Mouse (Mus musculus) limb, embryonic 13.5 days (tissue): ENCODE data around the gene Atp6v0a4. TPM values are rescaled to one million over a fixed set of nuclear protein-coding genes. Genes with fewer than 3 reads are reported as not detected.

Source experiments
- ATAC-seq: fragments of 200-750 bp; cut with Nextera tagmentation; 2 replicates; pipeline ENCODE4 v1.8.0; 2017; ENCODE audit warnings: low read depth, moderate number of reproducible peaks, moderate TSS enrichment; ENCODE audit not compliant: low FRiP score
- H3K27ac ChIP-seq: fragments of 300-500 bp; sonication (generic); 2 replicates; pipeline ENCODE4 v1.5.1; 2015; ENCODE audit warnings: inconsistent platforms, mild to moderate bottlenecking, moderate library complexity
- H3K27me3 ChIP-seq: fragments of 300-500 bp; sonication (generic); 2 replicates; pipeline ENCODE4 v1.6.1; 2015; ENCODE audit warnings: mild to moderate bottlenecking, inconsistent platforms
- H3K36me3 ChIP-seq: fragments of 300-500 bp; sonication (generic); 2 replicates; pipeline ENCODE4 v1.6.1; 2015; ENCODE audit warnings: inconsistent platforms, mild to moderate bottlenecking, moderate library complexity
- H3K4me1 ChIP-seq: fragments of 300-500 bp; sonication (generic); 2 replicates; pipeline ENCODE4 v1.6.1; 2015; ENCODE audit warnings: inconsistent platforms
- H3K4me2 ChIP-seq: fragments of 300-500 bp; sonication (generic); replicated peaks from 2 replicates; pipeline ENCODE4 v1.6.1; 2015; ENCODE audit warnings: inconsistent platforms, mild to moderate bottlenecking, moderate library complexity
- H3K4me3 ChIP-seq: fragments of 300-500 bp; sonication (generic); 2 replicates; pipeline ENCODE4 v1.5.1; 2015; ENCODE audit warnings: moderate library complexity, mild to moderate bottlenecking, inconsistent platforms
- H3K9ac ChIP-seq: fragments of 300-500 bp; sonication (generic); 2 replicates; pipeline ENCODE4 v1.6.1; 2015; ENCODE audit warnings: mild to moderate bottlenecking, inconsistent platforms
- H3K9me3 ChIP-seq: fragments of 300-500 bp; sonication (generic); 2 replicates; pipeline ENCODE4 v1.6.1; 2016; ENCODE audit warnings: inconsistent platforms
- WGBS: fragments of 180-500 bp; shearing (Covaris S2); methylation state at CpG from one replicate; pipeline ENCODE4 v1.1.7; 2015; 5-methylcytosine and 5-hydroxymethylcytosine counted together
- polyA plus RNA-seq: library from polyadenylated mRNA; unstranded; fragments of >200 nt; fragmentation: Nextera tagmentation; extraction: Ambion mirVana; gene quantifications from 2 replicates; pipeline ENCODE4 v1.2.1, GENCODE M21; 2015

Atp6v0a4 gene
- polyA plus RNA-seq, 1 experiment from 2014 or later, result 0.78 TPM

DNA sequence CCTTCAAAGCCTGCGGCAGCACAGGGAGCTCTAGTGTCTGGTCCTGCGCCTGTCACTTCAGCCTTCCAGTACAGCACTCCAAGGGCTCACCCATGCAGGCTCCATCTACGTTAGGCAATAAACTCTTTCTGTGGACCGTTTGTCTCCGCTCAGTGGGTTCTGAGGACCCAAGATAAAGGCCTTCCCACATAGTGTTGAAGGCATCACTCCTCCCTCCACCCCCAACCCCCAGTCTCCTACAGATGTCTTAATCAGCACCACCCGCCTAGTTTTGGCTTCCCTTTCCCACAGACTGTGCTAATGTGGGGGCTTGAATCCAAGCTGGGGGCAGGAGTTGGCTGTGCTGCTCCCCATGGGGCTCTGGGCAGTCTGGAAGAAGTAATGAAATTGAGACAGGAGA lies 20.6 kb downstream of the Atp6v0a4 start:
- Histone ChIP-seq H3K27ac (no peak overlapping the region; the same call in 1 of the 2 replicates), H3K4me2 (no peak overlapping the region), H3K36me3 (no peaks in the 10 kb centered on the region), H3K9ac (no peak overlapping the region), H3K4me1 (peaks cover 7% of the 10 kb centered on the region), H3K4me3 (no peak overlapping the region), H3K9me3 (no peaks in the 10 kb centered on the region; the same call in 1 of the 2 replicates), H3K27me3 (no peaks in the 10 kb centered on the region)
- WGBS, result 37% methylated on average over 6 of the region's 6 CpGs
- ATAC-seq, result no peak; the same call in 1 of the 2 replicates

DNA sequence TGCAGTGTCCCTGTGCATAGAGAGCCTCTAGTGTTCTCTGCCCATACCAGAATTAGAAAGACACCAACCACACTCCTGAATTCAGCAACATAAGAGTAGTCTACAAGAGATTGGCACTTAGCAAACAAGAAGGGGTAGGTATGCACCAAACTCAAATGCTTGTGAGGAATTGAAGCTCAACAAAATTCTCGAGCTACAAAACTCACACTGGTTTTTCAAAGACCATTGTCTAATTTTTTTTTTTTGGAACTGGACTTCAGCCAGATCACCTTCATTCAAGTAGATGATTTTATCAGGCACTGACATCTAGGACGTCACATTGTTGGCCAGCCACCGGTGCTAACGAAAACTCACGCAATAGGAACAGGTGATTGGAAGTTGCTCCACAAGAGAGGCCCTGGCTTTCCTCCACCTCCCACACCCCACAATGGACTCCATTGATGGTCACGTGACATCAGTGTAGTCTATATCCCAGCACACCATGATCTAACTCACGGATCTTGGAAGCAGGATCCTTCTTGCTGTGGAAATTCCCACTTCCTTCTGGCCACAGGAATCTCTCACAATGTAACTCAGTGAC lies 22.1 kb downstream of the Atp6v0a4 start:
- WGBS, result 86% methylated on average over 7 of the region's 7 CpGs

DNA sequence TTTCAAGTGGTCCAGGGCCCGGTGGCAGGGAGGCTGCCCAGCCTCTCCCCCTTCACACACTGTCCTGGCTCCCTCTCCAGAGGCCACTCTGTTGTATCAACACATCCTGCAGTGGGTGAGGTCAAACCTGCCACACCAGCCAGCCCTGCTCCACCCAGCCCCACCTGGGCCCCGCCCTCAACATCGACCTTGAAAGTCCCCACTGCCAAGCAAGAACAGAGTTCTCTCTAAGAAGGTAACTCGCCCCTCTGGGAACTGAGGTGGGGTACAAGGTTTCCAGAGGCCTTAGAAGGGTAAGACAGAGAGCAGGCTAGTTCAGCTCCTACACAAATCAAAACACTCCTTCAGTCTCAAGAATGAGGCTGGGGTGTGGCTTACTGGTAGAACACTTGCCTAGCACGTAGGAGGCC lies 27.4 kb downstream of the Atp6v0a4 start:
- H3K4me3 ChIP-seq, result no peak overlapping the region
- H3K27ac ChIP-seq, result no peak overlapping the region
- H3K27me3 ChIP-seq, result no peaks in the 10 kb centered on the region
- H3K9me3 ChIP-seq, result no peaks in the 10 kb centered on the region; the same call in 1 of the 2 replicates
- WGBS, result 55% methylated on average over 5 of the region's 5 CpGs
- H3K4me2 ChIP-seq, result no peak overlapping the region
- H3K9ac ChIP-seq, result no peak overlapping the region
- H3K4me1 ChIP-seq, result 0 out of 2 replicates have a peak, but pooled peaks cover 3% of the 10 kb centered on the region
- no peaks in the 10 kb centered on the region for H3K36me3 ChIP-seq
- ATAC-seq, result 0 out of 2 replicates have a peak, but pooled peaks have one; percentile 11

More for the DNA sequence above, 22.1 kb downstream of the Atp6v0a4 start:
- no peak overlapping the region for H3K4me3 ChIP-seq
- H3K4me2 ChIP-seq, result no peak overlapping the region
- H3K4me1 ChIP-seq, result peaks cover 7% of the 10 kb centered on the region
- H3K9me3 ChIP-seq, result no peaks in the 10 kb centered on the region; the same call in 1 of the 2 replicates
- H3K9ac ChIP-seq, result no peak overlapping the region
- ATAC-seq, result no peak
- no peak overlapping the region for H3K27ac ChIP-seq
- H3K36me3 ChIP-seq, result no peaks in the 10 kb centered on the region
- no peaks in the 10 kb centered on the region for H3K27me3 ChIP-seq

DNA sequence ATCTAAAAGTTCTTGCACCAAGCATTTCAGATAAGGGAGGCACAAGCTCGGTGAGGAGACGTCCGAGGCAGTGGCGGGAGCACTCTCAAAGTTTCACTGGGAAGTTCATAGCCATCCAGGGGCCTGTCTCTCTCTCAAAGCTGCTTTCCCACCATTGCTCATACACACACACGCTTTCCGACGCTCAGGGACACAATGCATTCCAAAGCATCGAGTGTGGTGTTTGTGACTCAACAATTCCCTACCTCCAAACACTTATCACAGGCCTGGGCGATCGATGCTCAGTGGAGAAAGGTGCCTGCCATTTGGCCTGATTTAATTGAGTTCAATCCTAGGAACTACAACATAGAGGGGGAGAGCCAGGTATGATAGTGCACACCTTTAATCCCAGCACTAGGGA lies 29.7 kb downstream of the Atp6v0a4 start:
- ATAC-seq, result no peak
- Histone ChIP-seq H3K4me2 (no peak overlapping the region), H3K4me3 (no peak overlapping the region), H3K9ac (no peak overlapping the region), H3K27ac (no peak overlapping the region), H3K36me3 (no peaks in the 10 kb centered on the region), H3K4me1 (0 out of 2 replicates have a peak, but pooled peaks cover 3% of the 10 kb centered on the region), H3K9me3 (no peaks in the 10 kb centered on the region; the same call in 1 of the 2 replicates), H3K27me3 (no peaks in the 10 kb centered on the region)
- WGBS, result 91% methylated on average over 10 of the region's 10 CpGs

DNA sequence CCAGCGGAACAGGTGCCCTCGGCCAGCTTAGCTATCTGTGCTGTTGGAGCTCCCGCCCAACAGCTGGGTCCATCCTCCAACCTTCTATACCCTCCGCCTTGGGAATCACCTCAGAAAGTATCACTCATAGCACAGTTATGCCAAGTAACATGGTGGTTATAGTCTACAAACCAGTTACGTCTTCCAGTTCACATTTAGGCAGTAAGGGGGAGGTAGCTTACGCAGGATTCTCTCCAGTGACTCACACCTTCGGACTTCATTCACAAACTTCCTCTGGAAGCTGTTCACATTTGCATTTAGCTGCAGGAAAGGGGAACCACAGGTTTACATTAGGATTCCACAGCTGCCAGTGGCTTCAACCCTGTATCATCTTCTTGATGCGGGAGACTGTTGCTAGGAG lies 31.8 kb downstream of the Atp6v0a4 start:
- Histone ChIP-seq H3K9ac (no peak overlapping the region), H3K27ac (no peak overlapping the region), H3K27me3 (no peaks in the 10 kb centered on the region), H3K36me3 (no peaks in the 10 kb centered on the region), H3K4me3 (no peak overlapping the region), H3K9me3 (no peaks in the 10 kb centered on the region), H3K4me1 (0 out of 2 replicates have a peak, but pooled peaks cover 3% of the 10 kb centered on the region), H3K4me2 (no peak overlapping the region)
- no peak for ATAC-seq
- WGBS, result 91% methylated on average over 8 of the region's 8 CpGs

DNA sequence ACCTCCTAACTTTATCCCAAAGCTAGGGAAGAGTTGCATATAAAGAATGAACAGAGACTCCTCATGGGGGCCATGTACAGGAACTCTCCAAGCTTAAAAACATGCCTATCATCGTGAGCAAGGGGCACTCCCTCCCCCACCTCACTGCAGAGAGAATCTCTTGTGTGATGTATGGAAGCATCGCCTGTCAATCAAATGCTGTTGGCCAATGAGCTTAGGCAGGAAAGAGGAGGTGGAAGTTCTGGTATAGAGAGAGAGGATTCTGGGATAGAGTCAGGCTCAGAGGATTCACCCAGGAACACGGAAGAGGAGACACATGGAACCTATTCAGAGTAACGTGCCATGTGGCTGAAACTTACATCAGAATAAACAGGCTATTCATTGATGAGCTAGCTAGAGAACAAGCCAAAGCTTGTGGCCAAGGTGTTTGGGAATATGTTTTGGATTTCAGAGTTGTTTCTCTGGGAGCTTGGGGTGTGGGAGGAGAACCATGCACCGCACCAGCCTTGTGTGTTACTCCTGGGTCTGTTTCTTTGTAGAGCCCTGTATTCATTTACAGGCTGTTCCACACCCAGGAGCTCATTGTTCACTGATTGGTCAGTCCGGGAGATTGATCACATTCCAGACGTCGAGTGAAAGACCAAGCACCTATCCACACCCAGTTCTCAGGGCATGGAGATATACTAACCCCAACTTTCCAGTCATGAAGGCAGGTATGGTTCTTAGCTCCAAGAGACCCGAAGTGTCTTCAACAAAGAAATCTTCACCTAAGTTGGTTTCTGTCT lies 37.0 kb downstream of the Atp6v0a4 start:
- 71% methylated on average over 9 of the region's 9 CpGs for WGBS
- no peak overlapping the region for H3K27ac ChIP-seq
- peaks cover 5% of the 10 kb centered on the region for H3K4me1 ChIP-seq

DNA sequence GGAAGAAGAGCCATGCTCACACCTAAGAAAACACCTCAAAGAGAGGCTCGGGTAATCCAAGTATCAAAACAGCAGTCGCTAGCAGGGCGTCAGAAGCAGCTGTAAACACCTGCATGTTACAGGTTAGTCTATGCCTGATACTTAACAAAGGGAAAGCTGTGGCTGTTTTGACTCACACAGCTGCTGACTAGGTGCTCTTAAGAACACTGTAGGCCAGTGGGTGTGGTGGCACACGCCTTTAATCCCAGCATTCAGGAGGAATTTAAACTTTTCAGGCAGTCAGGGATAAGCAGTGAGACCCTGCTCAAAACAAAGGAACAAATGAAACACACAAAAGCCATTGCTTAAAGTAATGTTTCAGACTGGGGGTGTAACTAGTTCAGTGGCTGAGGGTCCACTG lies 41.2 kb downstream of the Atp6v0a4 start:
- H3K4me3 ChIP-seq, result no peak overlapping the region
- WGBS, result 26% methylated on average over 4 of the region's 4 CpGs
- H3K27me3 ChIP-seq, result no peaks in the 10 kb centered on the region
- ATAC-seq, result no peak
- no peaks in the 10 kb centered on the region for H3K36me3 ChIP-seq
- H3K9me3 ChIP-seq, result no peaks in the 10 kb centered on the region
- H3K4me1 ChIP-seq, result peaks cover 16% of the 10 kb centered on the region
- no peak overlapping the region for H3K27ac ChIP-seq
- no peak overlapping the region for H3K4me2 ChIP-seq
- no peak overlapping the region for H3K9ac ChIP-seq

More for the DNA sequence above, 37.0 kb downstream of the Atp6v0a4 start:
- H3K4me3 ChIP-seq, result no peak overlapping the region
- H3K36me3 ChIP-seq, result no peaks in the 10 kb centered on the region
- ATAC-seq, result no peak
- no peaks in the 10 kb centered on the region for H3K9me3 ChIP-seq
- no peaks in the 10 kb centered on the region for H3K27me3 ChIP-seq
- H3K4me2 ChIP-seq, result no peak overlapping the region
- no peak overlapping the region for H3K9ac ChIP-seq

DNA sequence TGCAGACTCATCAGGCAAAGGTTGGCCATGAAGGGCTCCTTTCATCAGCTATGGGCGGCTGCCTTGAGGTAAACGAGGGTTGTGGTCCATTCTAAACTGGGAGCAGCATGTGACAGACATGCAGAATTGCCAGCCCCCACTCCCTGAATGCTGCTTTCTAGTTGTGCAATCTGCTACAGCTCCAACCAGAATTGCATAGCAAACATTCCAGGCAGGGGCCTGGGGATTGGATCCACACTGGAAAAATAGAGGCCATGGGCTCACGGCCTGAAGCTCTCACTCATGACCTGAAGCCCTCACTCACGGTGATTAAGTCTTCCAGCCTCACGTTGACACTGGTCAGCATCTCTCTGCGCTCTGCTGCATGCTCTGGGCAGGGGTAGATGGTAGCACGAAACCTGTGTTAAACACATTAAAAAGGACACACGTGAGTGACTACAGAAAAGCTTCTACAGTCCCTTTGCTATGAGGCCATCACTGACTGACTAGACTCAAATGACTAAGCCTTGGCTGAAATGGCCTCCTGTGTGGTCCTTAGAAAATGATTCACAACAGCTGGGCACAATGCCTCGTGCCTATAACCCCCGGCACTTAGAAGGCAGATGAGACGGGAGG lies 42.6 kb downstream of the Atp6v0a4 start:
- peak overlapping the region; percentile 28; the same call in 1 of the 2 replicates for H3K27ac ChIP-seq

DNA sequence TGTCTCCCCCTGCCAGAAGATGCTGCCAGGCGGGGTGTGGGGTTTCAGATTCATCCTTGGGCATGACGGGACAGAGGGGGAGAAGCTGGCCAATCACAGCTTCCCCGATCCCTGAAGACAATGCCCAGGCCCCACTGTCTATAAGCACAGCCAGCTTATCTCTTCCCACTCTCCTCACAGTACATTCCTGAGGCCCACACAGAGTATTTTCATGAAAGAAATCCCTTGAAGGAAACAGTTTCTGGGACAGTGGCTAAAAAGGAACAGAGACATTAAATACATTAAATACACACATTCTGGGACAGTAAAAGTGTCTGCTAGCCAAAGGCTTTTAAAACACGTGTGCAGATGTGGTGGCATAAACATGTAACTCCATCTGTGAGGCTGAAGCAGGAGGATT lies 44.0 kb downstream of the Atp6v0a4 start:
- WGBS, result 73% methylated on average over 4 of the region's 4 CpGs
- Histone ChIP-seq H3K9ac (no peak overlapping the region), H3K4me2 (no peak overlapping the region), H3K27ac (no peak overlapping the region), H3K9me3 (peaks cover 1% of the 10 kb centered on the region; the same call in 1 of the 2 replicates), H3K27me3 (no peaks in the 10 kb centered on the region), H3K36me3 (no peaks in the 10 kb centered on the region), H3K4me1 (peaks cover 16% of the 10 kb centered on the region), H3K4me3 (no peak overlapping the region)
- ATAC-seq, result no peak

More for the DNA sequence above, 42.6 kb downstream of the Atp6v0a4 start:
- Histone ChIP-seq H3K36me3 (no peaks in the 10 kb centered on the region), H3K9ac (no peak overlapping the region), H3K4me3 (no peak overlapping the region), H3K27me3 (no peaks in the 10 kb centered on the region), H3K9me3 (no peaks in the 10 kb centered on the region), H3K4me2 (no peak overlapping the region), H3K4me1 (peaks cover 16% of the 10 kb centered on the region)
- ATAC-seq, result peak; percentile 53
- 52% methylated on average over 11 of the region's 11 CpGs for WGBS

DNA sequence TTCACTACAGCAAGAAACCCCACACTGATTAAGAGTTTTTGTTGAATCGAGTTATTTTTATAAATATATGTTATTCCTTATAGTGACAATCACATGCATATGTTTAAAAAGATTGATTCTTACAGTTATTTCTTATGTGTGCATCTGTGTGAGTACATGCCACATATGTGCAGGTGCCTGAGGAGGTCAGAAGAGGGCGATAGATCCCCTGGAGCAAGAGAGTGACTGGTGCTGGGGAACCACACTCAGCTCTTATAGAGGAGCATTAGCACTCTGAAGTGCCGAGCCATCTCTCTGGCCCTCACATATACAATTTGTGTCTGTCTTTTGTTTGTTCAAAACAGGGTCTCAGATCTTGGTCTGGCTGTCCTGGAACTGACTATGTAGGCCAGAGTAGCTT lies 50.8 kb downstream of the Atp6v0a4 start:
- no peak overlapping the region for H3K9ac ChIP-seq
- no peaks in the 10 kb centered on the region for H3K36me3 ChIP-seq
- H3K4me2 ChIP-seq, result no peak overlapping the region
- no peak for ATAC-seq
- peaks cover 12% of the 10 kb centered on the region for H3K9me3 ChIP-seq
- H3K4me1 ChIP-seq, result no peaks in the 10 kb centered on the region
- no peak overlapping the region for H3K4me3 ChIP-seq
- no peak overlapping the region for H3K27ac ChIP-seq
- 86% methylated on average over 3 of the region's 3 CpGs for WGBS
- H3K27me3 ChIP-seq, result no peaks in the 10 kb centered on the region

DNA sequence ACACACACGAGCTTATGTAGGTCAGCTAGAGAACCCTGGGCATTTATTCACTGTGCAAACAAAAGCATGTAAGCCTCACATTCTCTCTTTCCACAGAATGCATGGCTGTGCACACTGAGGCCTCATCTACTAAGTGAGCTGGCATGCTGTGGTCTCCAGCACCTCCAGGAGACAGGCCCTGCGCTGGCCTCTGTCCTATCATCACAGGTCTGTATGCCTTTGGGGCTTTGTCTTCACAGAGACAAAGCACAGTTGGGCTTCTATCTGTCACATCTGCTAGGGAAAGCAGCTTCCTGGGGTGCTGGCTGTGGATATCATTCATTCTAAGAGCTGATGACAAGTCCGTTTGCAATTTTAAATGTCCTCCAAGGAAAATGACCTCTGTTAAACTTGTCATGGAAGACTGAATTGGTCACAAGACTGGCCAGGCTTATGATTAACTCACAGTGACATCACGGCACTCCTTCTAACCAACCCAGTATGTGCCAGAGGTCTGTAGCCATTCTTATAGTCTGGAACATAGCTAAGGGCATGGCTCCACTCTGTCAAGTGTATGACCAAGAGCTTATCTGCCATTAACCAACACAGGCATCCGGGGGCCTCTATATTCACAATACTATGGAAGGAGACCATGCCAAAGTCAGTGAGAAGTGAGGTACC lies 52.1 kb downstream of the Atp6v0a4 start:
- WGBS, result 86% methylated on average over 5 of the region's 5 CpGs
- H3K27me3 ChIP-seq, result no peaks in the 10 kb centered on the region
- ATAC-seq, result no peak
- peaks cover 12% of the 10 kb centered on the region for H3K9me3 ChIP-seq
- H3K4me1 ChIP-seq, result no peaks in the 10 kb centered on the region
- H3K4me2 ChIP-seq, result no peak overlapping the region
- H3K9ac ChIP-seq, result no peak overlapping the region
- H3K4me3 ChIP-seq, result no peak overlapping the region
- no peak overlapping the region for H3K27ac ChIP-seq
- no peaks in the 10 kb centered on the region for H3K36me3 ChIP-seq

DNA sequence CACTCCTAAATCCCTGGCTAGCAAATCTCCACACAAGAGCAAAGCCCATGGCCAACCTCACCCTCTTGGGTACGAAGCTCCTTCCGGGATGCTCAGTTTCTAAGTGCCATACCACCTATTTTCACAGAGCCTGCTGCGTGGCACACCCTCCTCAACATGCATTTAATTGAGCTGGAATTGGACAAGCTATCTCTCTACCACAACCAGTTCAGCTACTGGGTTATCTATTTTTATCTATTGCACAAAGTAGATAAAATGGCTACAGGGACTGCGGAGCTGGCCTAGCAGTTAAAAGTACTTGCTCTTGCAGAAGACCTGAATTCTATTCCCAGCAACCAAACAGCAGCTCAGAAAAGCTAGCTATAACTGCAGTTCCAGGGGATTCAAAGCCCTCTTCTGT lies 53.1 kb downstream of the Atp6v0a4 start:
- WGBS, result 90% methylated on average over 4 of the region's 4 CpGs
- no peaks in the 10 kb centered on the region for H3K27me3 ChIP-seq
- H3K9ac ChIP-seq, result no peak overlapping the region
- no peak overlapping the region for H3K27ac ChIP-seq
- H3K4me2 ChIP-seq, result no peak overlapping the region
- no peaks in the 10 kb centered on the region for H3K4me1 ChIP-seq
- no peaks in the 10 kb centered on the region for H3K36me3 ChIP-seq
- no peak for ATAC-seq
- H3K4me3 ChIP-seq, result no peak overlapping the region
- peaks cover 12% of the 10 kb centered on the region for H3K9me3 ChIP-seq
